Comparison of ENCODE assay signal across 21 mouse cellular contexts in the genomic region with DNA sequence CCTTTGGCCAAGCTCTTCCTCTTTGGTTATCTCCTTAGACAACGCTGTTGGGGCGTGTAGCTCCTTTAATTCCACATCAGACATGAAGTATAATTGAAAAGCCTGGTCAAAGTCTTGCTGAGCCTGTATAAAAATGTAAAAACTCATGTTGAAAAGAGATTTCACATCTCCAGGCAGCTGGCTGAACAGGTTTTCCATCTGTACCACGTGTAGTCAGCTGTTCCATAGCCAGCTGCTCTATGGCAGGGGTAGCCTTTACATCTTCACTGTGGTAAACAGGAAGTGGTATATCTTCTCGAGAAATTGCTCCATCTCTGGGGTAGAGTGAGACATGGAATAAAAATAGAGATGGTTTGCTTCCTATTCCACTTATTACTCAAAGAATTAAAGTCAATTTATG. TPM values are rescaled to one million over a fixed set of nuclear protein-coding genes. Genes with fewer than 3 reads are reported as not detected.
DNase-seq lines count a peak whose midpoint lies in the region; ATAC-seq and TF ChIP-seq lines count a peak whose summit lies in the region.
"Had no signal": no experiment of that assay in that cellular context is flagged by ENCODE, and none has a peak within 500 bp of the region (broad histone marks: within the 10 kb centered on the region; RNA-seq: fewer than 3 reads in every experiment).

No protein-coding gene starts in this region.

- peak; percentile 83 for DNase-seq in thymus, postnatal 0 days (ENCODE audit: low spot score)
- no peak for DNase-seq in thymus, postnatal 25 days
- DNase-seq in midbrain, embryonic 10.5 days (ENCODE audit: low spot score) = no peak
- DNase-seq in testis, postnatal 10 days (ENCODE audit: low spot score) = no peak
- no peak for DNase-seq in testis, postnatal 14 days (ENCODE audit: low spot score)
- DNase-seq: adrenal gland, postnatal 25 days; cerebellum, adult 8-10 months; gastrocnemius, postnatal 14 days; heart, postnatal 14 days; kidney, adult 2 months; kidney, postnatal 4 days; lung, adult 2 months; spleen, adult 18-20 months had no signal

- no peaks in the 10 kb centered on the region for H3K36me3 ChIP-seq in midbrain, embryonic 10.5 days
- H3K36me3 ChIP-seq: forebrain, embryonic 12.5 days; heart, embryonic 10.5 days; hindbrain, embryonic 15.5 days; midbrain, embryonic 15.5 days; neural tube, embryonic 12.5 days had no signal

- TF ChIP-seq CTCF in bone marrow macrophage, adult 2 months (IDR thresholded peaks at IDR 0.05; ENCODE audit: low read depth, low read length) = no peak

- H3K9me3 ChIP-seq in midbrain, embryonic 10.5 days (replicated peaks) = no peaks in the 10 kb centered on the region
- H3K9me3 ChIP-seq: forebrain, embryonic 12.5 days; heart, embryonic 10.5 days; hindbrain, embryonic 15.5 days; midbrain, embryonic 15.5 days; neural tube, embryonic 12.5 days had no signal

- H3K4me3 ChIP-seq in bone marrow macrophage, adult 2 months (ENCODE audit: insufficient read depth, low read length) = no peak overlapping the region
- no peak overlapping the region for H3K4me3 ChIP-seq in midbrain, embryonic 10.5 days
- H3K4me3 ChIP-seq: forebrain, embryonic 12.5 days; heart, embryonic 10.5 days; hindbrain, embryonic 15.5 days; midbrain, embryonic 15.5 days; neural tube, embryonic 12.5 days had no signal

- ATAC-seq in monocyte, adult 5-6 weeks (replicated peaks; ENCODE audit: insufficient number of reproducible peaks, low FRiP score, low TSS enrichment, poor library complexity, severe bottlenecking) = peak; percentile 91
- ATAC-seq: midbrain, embryonic 15.5 days had no signal

- no peaks in the 10 kb centered on the region for H3K27me3 ChIP-seq in midbrain, embryonic 10.5 days (ENCODE audit: low read depth, poor library complexity, severe bottlenecking)
- H3K27me3 ChIP-seq: forebrain, embryonic 12.5 days; hindbrain, embryonic 15.5 days; midbrain, embryonic 15.5 days; neural tube, embryonic 12.5 days had no signal

- WGBS in midbrain, embryonic 10.5 days = 53% methylated on average over 4 of the region's 4 CpGs

- H3K4me1 ChIP-seq in bone marrow macrophage, adult 2 months (ENCODE audit: control insufficient read depth, insufficient read depth, low read length) = peaks cover 13% of the 10 kb centered on the region
- H3K4me1 ChIP-seq in midbrain, embryonic 10.5 days = no peaks in the 10 kb centered on the region
- H3K4me1 ChIP-seq: forebrain, embryonic 12.5 days; heart, embryonic 10.5 days; hindbrain, embryonic 15.5 days; midbrain, embryonic 15.5 days; neural tube, embryonic 12.5 days had no signal

- TF ChIP-seq POLR2A in bone marrow macrophage, adult 2 months (IDR thresholded peaks at IDR 0.05; ENCODE audit: borderline replicate concordance, low read depth, low read length) = no peak

- peak overlapping the region; percentile 46 for H3K27ac ChIP-seq in bone marrow macrophage, adult 2 months (ENCODE audit: insufficient read depth, low read depth, low read length)
- H3K27ac ChIP-seq in midbrain, embryonic 10.5 days (replicated peaks) = no peak overlapping the region
- H3K27ac ChIP-seq: forebrain, embryonic 12.5 days; heart, embryonic 10.5 days; hindbrain, embryonic 15.5 days; macrophage; midbrain, embryonic 15.5 days; neural tube, embryonic 12.5 days had no signal

RNA-seq across cellular contexts. Expression of gene Scaf8, which starts 22.1 kb away (rescaled TPM):
- polyA plus RNA-seq in thymus, postnatal 0 days (2015; fragmentation: Nextera tagmentation; extraction: Ambion mirVana) = 19.1 and 19.2 TPM in 2 replicates
- polyA plus RNA-seq in bone marrow macrophage, adult 2 months (2012; ENCODE audit: insufficient read depth, insufficient read length, missing spikeins) = 19.4 and 22.3 TPM in 2 replicates
- 49.7 to 91.4 TPM (median 50.3 TPM) in 3 replicates for total RNA-seq in monocyte, adult 5-6 weeks (2017)
- 19.0 and 20.9 TPM in 2 replicates for polyA plus RNA-seq in midbrain, embryonic 10.5 days (2016; fragmentation: Nextera tagmentation; extraction: Ambion mirVana)
